ENCODE assay signal across 15 mouse cellular contexts in the genomic region with DNA sequence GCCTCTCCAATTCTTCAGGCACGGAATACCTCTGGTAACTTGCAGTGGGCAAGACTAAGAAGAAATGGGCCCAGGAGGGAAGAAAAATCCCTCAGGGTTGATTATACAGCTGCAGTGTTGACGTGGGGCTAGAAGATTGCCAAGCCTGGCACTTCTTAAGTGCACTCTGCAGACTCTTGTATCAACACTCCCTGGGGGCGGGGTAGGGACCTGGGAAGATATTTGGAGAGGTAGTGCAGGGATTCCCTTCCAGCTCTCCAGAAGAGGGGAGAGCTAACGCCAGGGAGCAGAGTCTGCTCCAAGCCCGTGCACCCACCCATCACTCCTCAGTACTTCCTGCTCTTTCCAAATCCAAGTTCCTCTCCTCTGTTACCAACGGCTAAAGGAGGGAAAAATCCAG.
DNase-seq lines count a peak whose midpoint lies in the region; ATAC-seq and TF ChIP-seq lines count a peak whose summit lies in the region.
"Had no signal": no experiment of that assay in that cellular context is flagged by ENCODE, and none has a peak within 500 bp of the region (broad histone marks: within the 10 kb centered on the region; RNA-seq: fewer than 3 reads in every experiment).

No protein-coding gene starts in this region.

- H3K9ac ChIP-seq in hindbrain, embryonic 14.5 days, result no peak overlapping the region
- H3K9ac ChIP-seq in heart, postnatal 0 days (replicated peaks; ENCODE audit: low read depth, low read length), result no peak overlapping the region
- H3K9ac ChIP-seq in stomach, embryonic 16.5 days (ENCODE audit: low read length), result no peak overlapping the region
- H3K9ac ChIP-seq: forebrain, embryonic 12.5 days; hindbrain, embryonic 12.5 days; liver, embryonic 13.5 days; midbrain, embryonic 15.5 days; neural tube, embryonic 12.5 days had no signal

- peak; percentile 2 for DNase-seq in hindbrain, embryonic 10.5 days (ENCODE audit: low spot score)
- DNase-seq in hindbrain, embryonic 14.5 days (ENCODE audit: low spot score), result no peak
- DNase-seq in heart, adult 9 months (ENCODE audit: low spot score in 2 of 2), result peak; percentile 5 to 7
- DNase-seq in heart, postnatal 0 days (ENCODE audit: low spot score), result peak; percentile 49
- DNase-seq in frontal cortex, postnatal 14 days (ENCODE audit: low spot score in 2 of 2), result no peak
- no peak for DNase-seq in spleen, postnatal 10 days (ENCODE audit: low spot score in 2 of 2)
- DNase-seq: cerebellum, adult 9-10 months; liver, embryonic 13.5 days; retina, postnatal 1 day had no signal

- H3K36me3 ChIP-seq in hindbrain, embryonic 10.5 days, result no peaks in the 10 kb centered on the region
- H3K36me3 ChIP-seq in hindbrain, embryonic 14.5 days (replicated peaks; ENCODE audit: control insufficient read depth, insufficient read depth), result no peaks in the 10 kb centered on the region
- no peaks in the 10 kb centered on the region for H3K36me3 ChIP-seq in heart, postnatal 0 days (replicated peaks; ENCODE audit: control insufficient read depth, insufficient read depth, low read length)
- no peaks in the 10 kb centered on the region for H3K36me3 ChIP-seq in stomach, embryonic 16.5 days (ENCODE audit: control insufficient read depth, insufficient read depth, low read length)
- H3K36me3 ChIP-seq: forebrain, embryonic 12.5 days; hindbrain, embryonic 12.5 days; liver, embryonic 13.5 days; midbrain, embryonic 15.5 days; neural tube, embryonic 12.5 days had no signal

- no peak overlapping the region for H3K4me2 ChIP-seq in hindbrain, embryonic 14.5 days (replicated peaks)
- no peak overlapping the region for H3K4me2 ChIP-seq in heart, postnatal 0 days (ENCODE audit: low read depth, low read length)
- no peak overlapping the region for H3K4me2 ChIP-seq in stomach, embryonic 16.5 days (ENCODE audit: low read depth, low read length)
- H3K4me2 ChIP-seq: forebrain, embryonic 12.5 days; hindbrain, embryonic 12.5 days; liver, embryonic 13.5 days; midbrain, embryonic 15.5 days; neural tube, embryonic 12.5 days had no signal

- H3K4me3 ChIP-seq in hindbrain, embryonic 10.5 days, result no peak overlapping the region
- H3K4me3 ChIP-seq in hindbrain, embryonic 14.5 days (replicated peaks; ENCODE audit: low read length), result no peak overlapping the region
- H3K4me3 ChIP-seq in heart, postnatal 0 days (ENCODE audit: low read depth, low read length), result no peak overlapping the region
- H3K4me3 ChIP-seq in stomach, embryonic 16.5 days (replicated peaks; ENCODE audit: low read length), result no peak overlapping the region
- H3K4me3 ChIP-seq: forebrain, embryonic 12.5 days; hindbrain, embryonic 12.5 days; liver, embryonic 13.5 days; midbrain, embryonic 15.5 days; neural tube, embryonic 12.5 days had no signal

- H3K4me1 ChIP-seq in hindbrain, embryonic 10.5 days (replicated peaks), result no peaks in the 10 kb centered on the region
- H3K4me1 ChIP-seq in hindbrain, embryonic 14.5 days (replicated peaks; ENCODE audit: control insufficient read depth, insufficient read depth, low read length), result 0 out of 2 replicates have a peak, but pooled peaks cover 4% of the 10 kb centered on the region
- peaks cover 15% of the 10 kb centered on the region for H3K4me1 ChIP-seq in heart, postnatal 0 days (ENCODE audit: control insufficient read depth, insufficient read depth)
- H3K4me1 ChIP-seq in stomach, embryonic 16.5 days (ENCODE audit: control insufficient read depth, insufficient read depth, low read length), result no peaks in the 10 kb centered on the region
- H3K4me1 ChIP-seq: hindbrain, embryonic 12.5 days; liver, embryonic 13.5 days; midbrain, embryonic 15.5 days; neural tube, embryonic 12.5 days had no signal

- H3K27me3 ChIP-seq in hindbrain, embryonic 10.5 days (ENCODE audit: insufficient read depth, poor library complexity, severe bottlenecking), result no peaks in the 10 kb centered on the region
- H3K27me3 ChIP-seq in hindbrain, embryonic 14.5 days (ENCODE audit: control insufficient read depth, insufficient read depth, low read length), result no peaks in the 10 kb centered on the region
- no peaks in the 10 kb centered on the region for H3K27me3 ChIP-seq in heart, postnatal 0 days (ENCODE audit: control insufficient read depth, insufficient read depth, low read length)
- no peaks in the 10 kb centered on the region for H3K27me3 ChIP-seq in stomach, embryonic 16.5 days (ENCODE audit: control insufficient read depth, insufficient read depth, low read length)
- H3K27me3 ChIP-seq: forebrain, embryonic 12.5 days; hindbrain, embryonic 12.5 days; liver, embryonic 13.5 days; midbrain, embryonic 15.5 days; neural tube, embryonic 12.5 days had no signal

- no peak for TF ChIP-seq EP300 in heart, postnatal 0 days (IDR thresholded peaks at IDR 0.05; ENCODE audit: low read depth)

- ATAC-seq in hindbrain, embryonic 14.5 days (ENCODE audit: low FRiP score), result no peak
- ATAC-seq in heart, postnatal 0 days (ENCODE audit: insufficient read depth, low read depth), result peak; percentile 36; the same call in 1 of the 2 replicates
- 0 out of 2 replicates have a peak, but pooled peaks have one; percentile 37 for ATAC-seq in stomach, embryonic 16.5 days (ENCODE audit: insufficient read depth, low FRiP score)
- ATAC-seq: intestine, embryonic 16.5 days; midbrain, embryonic 15.5 days had no signal

- H3K27ac ChIP-seq in hindbrain, embryonic 10.5 days, result no peak overlapping the region
- no peak overlapping the region for H3K27ac ChIP-seq in hindbrain, embryonic 14.5 days
- no peak overlapping the region for H3K27ac ChIP-seq in heart, postnatal 0 days (ENCODE audit: low read depth)
- no peak overlapping the region for H3K27ac ChIP-seq in stomach, embryonic 16.5 days (ENCODE audit: low read length)
- H3K27ac ChIP-seq: forebrain, embryonic 12.5 days; hindbrain, embryonic 12.5 days; liver, embryonic 13.5 days; midbrain, embryonic 15.5 days; neural tube, embryonic 12.5 days had no signal

- WGBS in hindbrain, embryonic 10.5 days, result 52% methylated on average over 6 of the region's 6 CpGs
- 68% methylated on average over 6 of the region's 6 CpGs for WGBS in hindbrain, embryonic 14.5 days
- WGBS in heart, postnatal 0 days, result 12% methylated on average over 6 of the region's 6 CpGs
- WGBS in stomach, embryonic 16.5 days, result 40% methylated on average over 6 of the region's 6 CpGs

- TF ChIP-seq CTCF in heart, postnatal 0 days (IDR thresholded peaks at IDR 0.05; ENCODE audit: low read depth), result no peak

- H3K9me3 ChIP-seq in hindbrain, embryonic 10.5 days, result no peaks in the 10 kb centered on the region
- no peaks in the 10 kb centered on the region for H3K9me3 ChIP-seq in hindbrain, embryonic 14.5 days (ENCODE audit: control insufficient read depth, low read length)
- no peaks in the 10 kb centered on the region for H3K9me3 ChIP-seq in heart, postnatal 0 days (replicated peaks; ENCODE audit: control insufficient read depth, low read length)
- H3K9me3 ChIP-seq in stomach, embryonic 16.5 days (replicated peaks; ENCODE audit: control insufficient read depth, low read length), result no peaks in the 10 kb centered on the region
- H3K9me3 ChIP-seq: forebrain, embryonic 12.5 days; hindbrain, embryonic 12.5 days; liver, embryonic 13.5 days; midbrain, embryonic 15.5 days; neural tube, embryonic 12.5 days had no signal

Comparison
In these comparisons a context has a peak if more than half of its experiments do, and no peak if none do; other contexts are left out.
1. DNase-seq: peak in hindbrain, embryonic 10.5 days (single experiment), heart, adult 9 months (2 of 2) and heart, postnatal 0 days (single experiment); none in hindbrain, embryonic 14.5 days (single experiment), frontal cortex, postnatal 14 days (0 of 2) and spleen, postnatal 10 days (0 of 2).